Mouse (Mus musculus) erythroblast, embryonic 14.5 days (primary cell): ENCODE data around the gene Olfr139.

Experiments
- GATA1 ChIP-seq: IDR thresholded peaks from 2 replicates; pipeline ENCODE4 v1.6.1; 2012; ENCODE audit warnings: low read length, inconsistent platforms, mixed read lengths
- TAL1 ChIP-seq: IDR thresholded peaks from 3 replicates; pipeline ENCODE4 v1.6.1; 2012; ENCODE audit warnings: low read length, inconsistent platforms, mixed read lengths

GRCm38 (mm10) chr11:74051347-74051746 is 5.0 kb downstream of the Olfr139 start:
- no peak for TF ChIP-seq GATA1
- no peak for TF ChIP-seq TAL1
